Mouse (Mus musculus) neural tube, embryonic 10.5 days (tissue): ENCODE measurements around the gene Gnai2.
"Not testable (repeated sequence)": the region's sequence is repeated elsewhere in the genome, so short reads cannot be mapped to it uniquely, and the experiment has no call there.

ENCODE experiments used
- DNase-seq: peaks from one replicate; pipeline ENCODE4 v3.0.0-alpha.2; 2017; ENCODE audit warnings: low spot score; ENCODE audit errors: extremely low spot score

The Gnai2 gene

DNA sequence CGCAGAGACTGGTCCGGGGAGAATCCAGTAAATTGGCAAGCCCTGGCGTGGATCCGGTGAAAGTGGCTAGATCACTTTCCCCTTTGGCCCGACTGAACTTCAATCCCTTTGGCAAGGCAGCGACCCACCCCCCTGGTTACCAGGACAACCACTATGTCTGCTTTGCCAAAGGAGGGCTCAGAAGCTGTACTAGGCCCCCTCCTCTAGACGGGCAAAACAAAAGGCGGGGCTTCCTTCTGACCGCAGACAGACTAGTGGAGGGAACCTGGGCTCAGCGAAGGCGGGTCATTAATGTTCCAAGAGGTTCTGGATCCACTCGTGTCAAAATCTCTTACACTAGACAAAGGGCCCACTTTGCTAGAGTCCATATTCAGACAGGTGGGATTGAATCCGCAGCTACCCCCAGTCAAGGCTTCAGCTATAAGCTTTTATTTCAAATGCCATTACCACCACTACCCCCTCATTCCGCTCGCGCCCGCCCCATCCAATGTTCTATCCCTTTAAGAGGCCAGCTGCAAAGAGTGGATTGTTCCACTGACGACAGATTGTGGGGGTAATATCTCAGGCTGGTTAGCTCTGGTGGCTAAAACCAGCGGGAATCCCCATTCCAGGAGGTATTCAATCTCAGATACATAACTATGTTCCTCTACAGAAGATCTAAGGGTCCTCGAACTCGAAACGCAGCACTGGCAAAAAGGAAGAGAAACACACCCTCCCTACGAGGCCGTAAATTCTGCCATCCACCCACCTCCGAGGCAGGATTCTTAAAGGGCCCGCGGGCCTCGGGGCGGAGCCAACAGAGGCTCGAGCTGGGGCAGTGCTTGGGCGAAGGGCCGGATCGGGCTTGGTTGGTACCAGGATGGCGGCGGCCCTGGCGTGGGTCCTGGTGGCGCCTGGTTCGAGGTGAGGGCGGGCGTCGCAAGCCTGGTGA lies 66.6 kb downstream of the Gnai2 start:
- DNase-seq: peak; percentile 91

DNA sequence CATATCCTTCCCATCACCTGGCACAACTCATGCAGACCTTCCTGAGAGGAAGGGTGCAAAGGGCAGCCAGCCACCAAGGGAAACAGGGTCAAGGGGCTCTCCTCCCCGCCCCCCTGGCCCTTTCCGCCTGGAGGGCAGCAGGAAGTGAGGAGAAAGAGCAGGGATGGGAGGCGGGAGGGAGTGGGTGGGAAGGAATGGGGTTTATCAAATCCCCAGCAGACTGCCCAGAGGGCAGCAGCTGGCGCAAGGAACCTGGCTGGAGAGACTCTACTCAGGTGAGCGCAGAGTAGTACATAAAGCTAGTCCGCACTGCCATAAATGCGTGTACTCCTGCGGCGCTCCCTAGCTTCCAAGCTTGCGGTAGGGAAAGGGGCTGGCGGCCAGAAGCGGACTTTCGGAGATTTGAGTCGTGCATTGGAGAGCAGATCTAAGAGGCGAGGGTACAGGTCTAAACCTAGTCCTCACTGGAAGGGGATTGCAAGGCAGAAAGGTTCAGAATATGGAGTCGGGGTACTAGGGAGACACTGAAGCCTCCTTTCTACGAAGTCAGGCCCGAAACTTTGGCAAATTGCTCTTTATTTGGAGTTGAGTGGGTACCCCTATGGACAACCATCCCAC lies 67.4 kb downstream of the Gnai2 start, which contains the start of gene Hyal2:
Hyal2 (plus strand) TSS at position 244 of the 618 bp plus-strand sequence.
- no peak for DNase-seq

DNA sequence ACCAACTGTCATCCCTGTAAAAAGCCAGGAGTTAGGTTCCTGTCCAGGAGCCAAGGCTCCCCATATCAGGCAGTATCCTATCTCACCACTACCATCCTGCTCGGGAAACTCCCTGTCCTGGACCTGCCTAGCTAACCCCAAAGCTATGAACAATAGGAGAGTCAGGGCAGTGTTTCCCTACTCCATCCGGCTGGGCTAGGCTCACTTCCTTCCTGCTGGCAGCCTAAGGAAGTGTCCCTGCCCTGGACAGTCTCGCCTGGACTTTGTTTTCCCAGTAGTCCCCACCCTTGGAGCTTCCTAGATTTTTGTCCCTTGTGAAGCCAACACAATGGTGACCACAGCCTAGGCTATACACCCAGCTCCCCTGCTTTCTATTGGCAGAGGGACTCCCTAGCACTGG lies 68.3 kb downstream of the Gnai2 start:
- no peak for DNase-seq

DNA sequence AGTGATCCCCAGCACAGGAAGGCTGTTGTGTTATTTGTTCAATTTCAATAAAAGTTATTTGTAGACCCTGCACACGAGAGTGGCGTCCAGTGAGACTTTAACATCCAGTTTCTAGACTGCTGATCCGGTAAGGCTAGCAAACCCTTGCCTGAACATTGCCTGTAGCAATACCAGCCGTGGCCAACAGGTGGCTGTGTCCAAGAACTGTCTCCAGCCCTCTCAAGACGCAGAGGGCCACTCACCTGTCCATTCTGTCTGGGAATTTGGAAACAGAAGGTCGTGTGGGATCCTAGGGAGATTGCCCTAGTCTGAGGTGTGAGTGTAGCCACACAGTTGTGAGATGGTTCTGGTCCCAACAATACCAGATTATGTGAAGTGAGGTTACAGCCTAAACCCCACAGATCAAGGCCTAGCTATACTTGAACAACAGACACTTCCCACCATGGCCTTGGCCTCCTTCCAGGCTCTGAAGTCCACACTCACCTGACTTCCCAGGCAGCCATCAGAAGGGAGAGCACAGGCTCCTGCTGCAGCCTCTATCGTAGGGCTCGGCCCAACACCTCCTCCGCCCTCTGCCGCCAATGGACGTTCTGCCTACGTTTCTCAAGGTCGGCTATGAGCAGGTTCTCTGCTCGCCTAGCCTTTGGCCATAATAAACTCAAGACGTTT lies 69.0 kb downstream of the Gnai2 start:
- DNase-seq: peak; percentile 86

DNA sequence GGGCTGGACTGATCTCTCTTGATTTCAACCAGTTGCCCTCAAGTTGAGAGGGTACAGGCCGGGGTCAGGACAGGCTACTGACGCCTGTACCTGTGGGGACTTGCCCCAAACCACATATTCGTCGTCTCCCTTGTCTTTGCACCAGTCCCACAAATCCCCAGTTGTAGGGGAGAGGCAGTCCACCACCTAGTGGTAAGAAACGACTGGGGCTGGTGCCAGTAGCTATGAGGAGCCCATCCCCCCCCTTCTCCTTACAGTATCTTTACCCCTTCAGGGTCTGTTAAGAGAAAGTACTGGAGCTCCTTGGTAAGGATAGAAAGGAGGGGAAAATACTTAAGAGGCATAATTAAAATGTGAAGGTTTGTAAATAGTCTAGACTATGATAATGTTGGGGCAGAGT lies 69.6 kb downstream of the Gnai2 start:
- not testable (repeated sequence) for DNase-seq
